Mouse (Mus musculus) kidney, embryonic 14.5 days (tissue): Measurements from ENCODE around the gene Vps37c. TPM values are rescaled to one million over a fixed set of nuclear protein-coding genes. Genes with fewer than 3 reads are reported as not detected.

ENCODE experiments used
- ATAC-seq: fragments of 200-750 bp; cut with Nextera tagmentation; 2 replicates; pipeline ENCODE4 v1.8.0; 2017; ENCODE audit warnings: moderate number of reproducible peaks, mild to moderate bottlenecking, moderate TSS enrichment, moderate library complexity; ENCODE audit not compliant: low FRiP score, low TSS enrichment
- H3K27ac ChIP-seq: fragments of 300-500 bp; sonication (generic); 2 replicates; pipeline ENCODE4 v1.5.1; 2014; ENCODE audit warnings: low read depth, mild to moderate bottlenecking, low read length, moderate library complexity, mixed read lengths
- H3K27me3 ChIP-seq: fragments of 300-500 bp; sonication (generic); 2 replicates; pipeline ENCODE4 v1.6.1; 2014; ENCODE audit warnings: mild to moderate bottlenecking, low read length; ENCODE audit not compliant: control insufficient read depth, insufficient read depth
- H3K36me3 ChIP-seq: fragments of 300-500 bp; sonication (generic); 2 replicates; pipeline ENCODE4 v1.6.1; 2014; ENCODE audit warnings: low read length, mixed read lengths; ENCODE audit not compliant: control insufficient read depth, insufficient read depth
- H3K4me1 ChIP-seq: fragments of 300-500 bp; sonication (generic); 2 replicates; pipeline ENCODE4 v1.6.1; 2014; ENCODE audit warnings: low read length, mixed read lengths; ENCODE audit not compliant: control insufficient read depth, insufficient read depth
- H3K4me2 ChIP-seq: fragments of 300-500 bp; sonication (generic); replicated peaks from 2 replicates; pipeline ENCODE4 v1.6.1; 2014; ENCODE audit warnings: low read depth, mild to moderate bottlenecking, low read length
- H3K4me3 ChIP-seq: fragments of 300-500 bp; sonication (generic); 2 replicates; pipeline ENCODE4 v1.5.1; 2014; ENCODE audit warnings: mild to moderate bottlenecking, low read length
- H3K9ac ChIP-seq: fragments of 300-500 bp; sonication (generic); 2 replicates; pipeline ENCODE4 v1.6.1; 2014; ENCODE audit warnings: low read depth, mild to moderate bottlenecking, low read length, moderate library complexity
- H3K9me3 ChIP-seq: fragments of 300-500 bp; sonication (generic); 2 replicates; pipeline ENCODE4 v1.6.1; 2016; ENCODE audit warnings: low read length; ENCODE audit not compliant: control insufficient read depth
- WGBS: fragments of 180-500 bp; shearing (Covaris S2); extraction: QIAGEN DNeasy Blood & Tissue Kit; methylation state at CpG from one replicate; pipeline ENCODE4 v1.1.7; 2014; 5-methylcytosine and 5-hydroxymethylcytosine counted together
- polyA plus RNA-seq: library from polyadenylated mRNA; unstranded; fragments of >200 nt; fragmentation: Nextera tagmentation; extraction: Ambion mirVana; gene quantifications from 2 replicates; pipeline ENCODE4 v1.2.1, GENCODE M21; 2014

Vps37c gene
- polyA plus RNA-seq, 1 experiment from 2014 or later: 31.7 TPM

DNA sequence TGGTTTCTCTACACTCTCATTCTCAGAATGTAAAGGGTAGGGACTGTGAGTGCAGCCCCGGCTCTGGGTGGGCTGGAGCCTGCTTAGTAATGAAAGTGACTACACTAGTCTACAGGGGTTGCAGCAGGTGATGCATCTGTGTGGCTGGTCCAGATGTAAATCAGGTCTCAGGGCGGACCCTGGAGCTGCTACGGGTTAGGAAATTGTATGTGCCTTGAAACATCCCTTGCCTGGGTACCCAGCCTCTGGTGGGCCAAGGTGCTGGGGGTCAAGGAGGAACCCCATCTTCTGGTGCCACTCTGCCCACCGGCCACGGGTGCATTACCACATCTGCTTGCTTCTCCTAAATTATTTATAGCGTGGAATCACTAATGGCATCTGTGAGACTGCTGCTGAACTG is 25.6 kb downstream of the Vps37c start:
- Histone ChIP-seq H3K4me1 (no peaks in the 10 kb centered on the region; the same call in 1 of the 2 replicates), H3K9me3 (no peaks in the 10 kb centered on the region), H3K4me3 (no peak overlapping the region), H3K4me2 (no peak overlapping the region), H3K27me3 (no peaks in the 10 kb centered on the region), H3K27ac (no peak overlapping the region), H3K36me3 (peaks cover 34% of the 10 kb centered on the region), H3K9ac (no peak overlapping the region)
- 80% methylated on average over 6 of the region's 6 CpGs for WGBS
- no peak for ATAC-seq

GRCm38 (mm10) chr19:10714682-10715475 is 26.3 kb downstream of the Vps37c start:
- H3K4me2 ChIP-seq: no peak overlapping the region
- 44% methylated on average over 4 of the region's 4 CpGs for WGBS
- 0 out of 2 replicates have a peak, but pooled peaks cover 2% of the 10 kb centered on the region for H3K4me1 ChIP-seq
- no peak overlapping the region for H3K9ac ChIP-seq
- no peak overlapping the region for H3K4me3 ChIP-seq
- H3K9me3 ChIP-seq: no peaks in the 10 kb centered on the region
- H3K27ac ChIP-seq: no peak overlapping the region
- peaks cover 34% of the 10 kb centered on the region for H3K36me3 ChIP-seq
- peak; percentile 29; the same call in 1 of the 2 replicates for ATAC-seq
- H3K27me3 ChIP-seq: no peaks in the 10 kb centered on the region

- WGBS: 91% methylated on average over 6 of the region's 6 CpGs
- Histone ChIP-seq H3K9ac (no peak overlapping the region), H3K27me3 (no peaks in the 10 kb centered on the region), H3K36me3 (peaks cover 34% of the 10 kb centered on the region), H3K4me1 (peaks cover 7% of the 10 kb centered on the region; the same call in 1 of the 2 replicates), H3K27ac (no peak overlapping the region), H3K9me3 (no peaks in the 10 kb centered on the region), H3K4me2 (no peak overlapping the region), H3K4me3 (no peak overlapping the region)
- ATAC-seq: no peak
Measured at GRCm38 (mm10) chr19:10715476-10715875, 26.9 kb downstream of the Vps37c start.

- Histone ChIP-seq H3K9ac (no peak overlapping the region), H3K4me2 (no peak overlapping the region), H3K9me3 (no peaks in the 10 kb centered on the region), H3K27me3 (no peaks in the 10 kb centered on the region), H3K4me1 (peaks cover 11% of the 10 kb centered on the region; the same call in 1 of the 2 replicates), H3K36me3 (peaks cover 7% of the 10 kb centered on the region; the same call in 1 of the 2 replicates), H3K27ac (no peak overlapping the region), H3K4me3 (no peak overlapping the region)
- 60% methylated on average over 7 of the region's 7 CpGs for WGBS
- ATAC-seq: no peak
Measured at GRCm38 (mm10) chr19:10718251-10718775, 29.8 kb downstream of the Vps37c start.

DNA sequence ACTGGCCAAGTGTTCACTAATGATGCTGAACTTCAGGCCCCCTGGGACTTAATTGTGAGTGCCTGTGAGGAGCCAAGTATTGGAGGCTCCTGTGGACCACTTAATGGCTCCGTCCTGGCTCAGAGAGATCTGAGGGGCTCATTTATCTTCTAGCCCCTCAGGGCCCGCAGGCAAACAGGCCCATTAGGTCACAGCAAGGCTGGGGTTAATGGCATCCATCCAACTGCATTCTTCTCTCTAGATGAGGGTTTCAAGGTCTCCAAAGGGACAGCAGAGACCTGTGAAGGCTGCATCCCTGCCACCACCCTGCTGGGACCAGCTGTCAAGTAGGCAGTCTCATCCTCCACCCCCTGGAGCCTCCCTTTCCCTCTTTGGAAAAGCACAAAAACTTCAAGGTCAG is 31.2 kb downstream of the Vps37c start:
- H3K4me3 ChIP-seq: no peak overlapping the region
- no peak overlapping the region for H3K9ac ChIP-seq
- ATAC-seq: no peak
- H3K4me2 ChIP-seq: no peak overlapping the region
- H3K4me1 ChIP-seq: peaks cover 16% of the 10 kb centered on the region
- no peaks in the 10 kb centered on the region for H3K9me3 ChIP-seq
- H3K27ac ChIP-seq: no peak overlapping the region
- H3K36me3 ChIP-seq: no peaks in the 10 kb centered on the region
- WGBS: 15% methylated on average over 2 of the region's 2 CpGs
- H3K27me3 ChIP-seq: no peaks in the 10 kb centered on the region

DNA sequence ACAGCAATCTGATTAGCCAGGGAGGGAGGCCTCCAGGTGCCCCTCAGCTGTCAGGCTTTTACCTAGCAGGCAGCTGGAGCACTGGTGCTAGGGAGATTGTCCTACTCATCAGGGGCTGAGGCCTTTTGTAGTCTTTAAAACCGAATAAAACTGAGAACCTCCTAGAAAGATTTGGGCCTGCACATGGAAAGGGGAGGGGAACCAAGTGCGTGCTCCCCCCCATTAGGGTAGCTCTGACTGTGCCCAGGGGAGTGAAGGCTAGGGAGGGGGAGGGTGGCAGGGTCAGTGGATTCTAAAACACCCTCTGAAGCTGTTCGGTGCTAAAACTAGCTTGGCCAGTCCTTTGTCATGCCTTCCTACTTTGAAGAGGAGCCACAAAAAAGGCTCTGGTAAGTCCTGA is 32.0 kb downstream of the Vps37c start:
- ATAC-seq: no peak
- Histone ChIP-seq H3K4me2 (no peak overlapping the region), H3K27ac (no peak overlapping the region), H3K9me3 (no peaks in the 10 kb centered on the region), H3K4me3 (no peak overlapping the region), H3K9ac (no peak overlapping the region; the same call in 1 of the 2 replicates), H3K36me3 (no peaks in the 10 kb centered on the region), H3K27me3 (no peaks in the 10 kb centered on the region), H3K4me1 (peaks cover 16% of the 10 kb centered on the region)
- 23% methylated on average over 3 of the region's 3 CpGs for WGBS

- no peak overlapping the region for H3K27ac ChIP-seq
- no peak overlapping the region; the same call in 1 of the 2 replicates for H3K9ac ChIP-seq
- H3K4me1 ChIP-seq: peaks cover 16% of the 10 kb centered on the region
- H3K36me3 ChIP-seq: no peaks in the 10 kb centered on the region
- no peaks in the 10 kb centered on the region for H3K27me3 ChIP-seq
- no peak overlapping the region for H3K4me2 ChIP-seq
- whole genome bisulfite sequencing: 27% methylated on average over 5 of the region's 5 CpGs
- no peaks in the 10 kb centered on the region for H3K9me3 ChIP-seq
- H3K4me3 ChIP-seq: no peak overlapping the region
- no peak for ATAC-seq
Measured at GRCm38 (mm10) chr19:10721064-10721463, 32.5 kb downstream of the Vps37c start.

GRCm38 (mm10) chr19:10723084-10723483 is 34.5 kb downstream of the Vps37c start:
- Histone ChIP-seq H3K27me3 (no peaks in the 10 kb centered on the region), H3K9me3 (no peaks in the 10 kb centered on the region), H3K9ac (no peak overlapping the region; the same call in 1 of the 2 replicates), H3K4me2 (no peak overlapping the region), H3K27ac (no peak overlapping the region), H3K4me1 (peaks cover 16% of the 10 kb centered on the region), H3K4me3 (no peak overlapping the region), H3K36me3 (no peaks in the 10 kb centered on the region)
- WGBS: 11% methylated on average over 13 of the region's 13 CpGs
- ATAC-seq: peak; percentile 48

DNA sequence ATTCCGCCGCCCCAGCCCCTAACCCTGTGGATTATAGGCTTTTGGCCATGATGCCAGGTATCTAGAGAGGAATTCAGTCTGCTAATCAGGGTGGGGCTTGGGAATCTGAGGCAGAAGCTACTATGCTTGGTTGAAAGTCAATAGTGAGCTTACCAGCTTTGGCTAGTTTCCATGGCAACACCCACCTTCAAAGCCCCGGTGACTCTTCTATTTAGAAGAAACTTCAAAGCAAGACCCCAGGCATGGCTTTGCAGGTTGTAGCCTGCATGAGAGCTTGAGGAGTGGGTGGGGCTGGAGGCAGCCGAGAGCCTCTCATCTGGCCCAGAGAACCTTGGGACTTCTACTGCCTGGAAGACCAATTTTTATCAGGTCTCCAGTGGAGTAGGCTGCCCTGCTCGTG is 35.1 kb downstream of the Vps37c start:
- H3K27ac ChIP-seq: no peak overlapping the region

More for the DNA sequence above, 35.1 kb downstream of the Vps37c start:
- no peak overlapping the region for H3K9ac ChIP-seq
- H3K36me3 ChIP-seq: no peaks in the 10 kb centered on the region
- ATAC-seq: no peak
- peaks cover 16% of the 10 kb centered on the region for H3K4me1 ChIP-seq
- 37% methylated on average over 5 of the region's 5 CpGs for WGBS
- no peaks in the 10 kb centered on the region for H3K27me3 ChIP-seq
- no peak overlapping the region for H3K4me2 ChIP-seq
- H3K4me3 ChIP-seq: no peak overlapping the region
- no peaks in the 10 kb centered on the region for H3K9me3 ChIP-seq
